Mouse (Mus musculus) kidney, embryonic 15.5 days (tissue): ENCODE measurements around the gene Cnpy4. TPM values are rescaled to one million over a fixed set of nuclear protein-coding genes. Genes with fewer than 3 reads are reported as not detected.

Source experiments
- microRNA counts: library from miRNA; unstranded; fragments of <30 nt; microRNA quantifications from one replicate; lab custom pipeline; 2016
- microRNA-seq: library from miRNA; unstranded; fragments of <30 nt; microRNA quantifications from one replicate; pipeline ENCODE4, GENCODE M21; 2016
- polyA plus RNA-seq: library from polyadenylated mRNA; unstranded; fragments of >200 nt; fragmentation: Nextera tagmentation; extraction: Ambion mirVana; gene quantifications from 2 replicates; pipeline ENCODE4 v1.2.1, GENCODE M21; 2015

Cnpy4 gene
- polyA plus RNA-seq, 1 experiment from 2014 or later: 61.9 TPM

MicroRNAs within 50 kb of the gene (microRNA counts, 519-probe panel; counts per million panel counts)
- 3,590 counts per million, percentile 91 among the panel's probes with 10 or more counts for microRNA mmu-miR-106b (lab: Ali Mortazavi, UCI)
- 4,186 counts per million, percentile 96 among the panel's probes with 10 or more counts for microRNA mmu-miR-25 (lab: Ali Mortazavi, UCI)
- 3,476 counts per million, percentile 90 among the panel's probes with 10 or more counts for microRNA mmu-miR-93 (lab: Ali Mortazavi, UCI)

Small RNA genes within 50 kb of the gene (microRNA-seq; reads per million reads assigned to microRNA genes)
- 7,460 reads per million, percentile 95 among the genes with 10 or more reads in this experiment for gene Mir106b
- 594 reads per million, percentile 76 among the genes with 10 or more reads in this experiment for gene Mir25
- 10,683 reads per million, percentile 96 among the genes with 10 or more reads in this experiment for gene Mir93

Other genes starting within 250 kb of the Cnpy4 start
- gene Gjc3, start 224.4 kb upstream of the Cnpy4 start, polyA plus RNA-seq: 0.05 TPM in 1 of 2 replicates, not detected in the other
- gene Azgp1, start 206.0 kb upstream of the Cnpy4 start, polyA plus RNA-seq: not detected in 2 replicates
- not detected in 2 replicates for gene Smok3a, start 166.2 kb upstream of the Cnpy4 start, polyA plus RNA-seq
- not detected in 2 replicates for gene Smok3b, start 166.1 kb upstream of the Cnpy4 start, polyA plus RNA-seq
- not detected in 2 replicates for gene Smok3c, start 134.3 kb upstream of the Cnpy4 start, polyA plus RNA-seq
- gene Zkscan1, start 102.4 kb upstream of the Cnpy4 start, polyA plus RNA-seq: 22.9 and 23.5 TPM in 2 replicates
- 61.4 and 64.6 TPM in 2 replicates for gene Zscan21, start 70.6 kb upstream of the Cnpy4 start, polyA plus RNA-seq
- gene Zfp113, start 31.7 kb upstream of the Cnpy4 start, polyA plus RNA-seq: 23.2 and 26.4 TPM in 2 replicates
- 306 and 316 TPM in 2 replicates for gene Cops6, start 26.4 kb upstream of the Cnpy4 start, polyA plus RNA-seq
- 24.2 and 28.2 TPM in 2 replicates for gene Ap4m1, start 15.5 kb upstream of the Cnpy4 start, polyA plus RNA-seq
- 211 and 225 TPM in 2 replicates for gene Mcm7, start 15.1 kb upstream of the Cnpy4 start, polyA plus RNA-seq
- 102 and 109 TPM in 2 replicates for gene Taf6, start within 50 bp of the Cnpy4 start, polyA plus RNA-seq
- gene Mblac1, start 6.8 kb downstream of the Cnpy4 start, polyA plus RNA-seq: 8.4 and 10.5 TPM in 2 replicates
- not detected in 2 replicates for gene Nxpe5, start 38.4 kb downstream of the Cnpy4 start, polyA plus RNA-seq
- 57.8 and 61.1 TPM in 2 replicates for gene Lamtor4, start 68.0 kb downstream of the Cnpy4 start, polyA plus RNA-seq
- 5.9 and 6.5 TPM in 2 replicates for gene BC037034, start 76.5 kb downstream of the Cnpy4 start, polyA plus RNA-seq
- gene Gal3st4, start 85.4 kb downstream of the Cnpy4 start, polyA plus RNA-seq: 2.1 and 2.7 TPM in 2 replicates
- gene Gm43720, start 92.5 kb downstream of the Cnpy4 start, polyA plus RNA-seq: 0.08 and 0.22 TPM in 2 replicates
- gene Gpc2, start 92.5 kb downstream of the Cnpy4 start, polyA plus RNA-seq: 27.8 and 29.8 TPM in 2 replicates
- gene Stag3, start 92.8 kb downstream of the Cnpy4 start, polyA plus RNA-seq: 3.9 and 4.1 TPM in 2 replicates
- 0.23 TPM in 1 of 2 replicates, not detected in the other for gene Pvrig, start 154.5 kb downstream of the Cnpy4 start, polyA plus RNA-seq